Mouse (Mus musculus): ENCODE measurements around the gene Unc13a.

The Unc13a gene

DNA sequence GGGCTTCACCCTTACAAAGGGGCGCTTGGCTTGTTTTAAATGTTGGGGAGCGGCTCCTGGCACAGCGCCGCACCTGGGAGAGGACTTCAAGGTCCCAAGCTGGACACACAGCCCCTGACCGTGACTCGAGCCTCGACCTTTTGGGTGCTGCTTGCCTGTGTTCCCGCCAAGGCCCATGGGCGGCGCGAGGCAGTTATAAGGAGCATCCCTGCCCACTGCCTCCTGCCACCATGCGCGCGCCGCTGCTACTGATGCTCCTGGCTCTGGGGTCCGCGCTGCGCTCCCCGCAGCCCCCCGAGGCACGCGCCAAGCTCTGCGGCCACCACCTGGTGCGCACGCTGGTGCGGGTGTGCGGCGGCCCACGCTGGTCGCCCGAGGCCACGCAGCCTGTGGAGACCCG lies 17.5 kb upstream of the Unc13a start, which contains the start of gene Insl3:
Gene Insl3 (plus strand): TSS at position 187 of the 400 bp plus-strand sequence.
- ATAC-seq (ENCODE audit: insufficient number of reproducible peaks, low FRiP score, low TSS enrichment): no peak

DNA sequence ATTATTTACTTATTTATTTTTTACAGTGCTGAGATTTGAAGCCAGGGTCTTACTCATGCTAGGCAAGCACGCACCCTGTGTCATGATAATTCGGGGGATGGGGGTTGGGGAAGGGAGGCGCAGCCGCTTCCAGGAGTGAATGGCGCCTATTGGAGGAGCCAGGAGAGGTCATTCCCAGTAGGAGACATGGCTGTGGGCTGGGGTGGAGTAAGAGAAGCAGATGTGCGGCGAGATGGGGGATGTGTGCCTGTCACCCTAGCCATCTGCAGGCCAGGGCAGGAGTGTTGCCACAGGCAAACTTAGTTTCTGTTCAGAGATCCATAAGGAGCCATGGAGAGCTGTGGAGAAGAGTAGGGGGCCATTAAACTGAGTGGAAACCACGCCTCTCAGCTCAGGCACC lies 16.1 kb upstream of the Unc13a start:
- ATAC-seq (ENCODE audit: insufficient number of reproducible peaks, low FRiP score, low TSS enrichment): no peak

- no peak for ATAC-seq (ENCODE audit: insufficient number of reproducible peaks, low FRiP score, low TSS enrichment)
Measured at GRCm38 (mm10) chr8:71686143-71686734, 14.7 kb upstream of the Unc13a start.

- ATAC-seq (ENCODE audit: insufficient number of reproducible peaks, low FRiP score, low TSS enrichment): no peak
Measured at GRCm38 (mm10) chr8:71685573-71685972, 14.0 kb upstream of the Unc13a start.

- ATAC-seq (ENCODE audit: insufficient number of reproducible peaks, low FRiP score, low TSS enrichment): no peak
Measured at GRCm38 (mm10) chr8:71684701-71685100, 13.1 kb upstream of the Unc13a start.

DNA sequence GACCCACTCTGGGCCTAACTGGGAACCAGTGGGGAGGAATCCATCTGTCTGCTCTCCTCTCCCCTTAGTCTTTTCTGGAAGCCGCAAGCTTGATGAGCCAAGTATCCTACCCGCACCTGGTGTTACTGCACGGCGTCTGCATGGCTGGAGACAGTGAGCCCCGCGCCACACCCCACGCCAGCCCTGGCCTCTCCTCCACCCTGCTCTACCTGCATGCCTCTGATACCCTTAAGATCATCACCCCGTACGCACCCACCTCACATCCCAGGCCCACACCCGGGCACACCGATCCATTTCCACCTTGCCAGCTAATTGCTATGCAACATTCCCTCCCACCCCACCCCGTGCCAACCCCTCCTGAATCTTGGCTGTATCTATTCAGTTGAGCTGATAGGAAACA lies 11.3 kb upstream of the Unc13a start:
- no peak for ATAC-seq (ENCODE audit: insufficient number of reproducible peaks, low FRiP score, low TSS enrichment)

- no peak for ATAC-seq (ENCODE audit: insufficient number of reproducible peaks, low FRiP score, low TSS enrichment)
Measured at GRCm38 (mm10) chr8:71681369-71681915, 9.9 kb upstream of the Unc13a start.

- no peak for ATAC-seq (ENCODE audit: insufficient number of reproducible peaks, low FRiP score, low TSS enrichment)
Measured at GRCm38 (mm10) chr8:71680471-71680870, 8.9 kb upstream of the Unc13a start.

- ATAC-seq (ENCODE audit: insufficient number of reproducible peaks, low FRiP score, low TSS enrichment): no peak
Measured at GRCm38 (mm10) chr8:71679550-71680168, 8.1 kb upstream of the Unc13a start.

GRCm38 (mm10) chr8:71679116-71679515 lies 7.6 kb upstream of the Unc13a start:
- no peak for ATAC-seq (ENCODE audit: insufficient number of reproducible peaks, low FRiP score, low TSS enrichment)

DNA sequence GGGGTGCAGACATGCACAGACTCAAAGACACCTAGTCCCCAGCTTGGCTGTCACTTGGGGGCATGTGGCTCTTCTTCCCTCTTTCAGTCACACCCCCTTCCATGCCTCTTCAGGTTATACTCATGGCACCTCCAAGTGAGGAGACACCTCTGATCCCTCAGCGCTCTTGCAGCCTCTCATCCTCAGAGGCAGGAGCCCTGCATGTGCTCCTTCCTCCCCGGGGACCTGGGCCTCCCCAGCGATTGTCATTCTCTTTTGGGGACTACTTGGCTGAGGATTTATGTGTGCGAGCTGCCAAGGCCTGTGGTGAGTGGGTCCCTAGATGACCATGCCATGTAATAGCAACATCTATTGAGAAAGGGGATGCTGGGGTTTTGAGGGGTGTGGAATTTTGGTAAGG lies 6.7 kb upstream of the Unc13a start:
- ATAC-seq (ENCODE audit: insufficient number of reproducible peaks, low FRiP score, low TSS enrichment): no peak

GRCm38 (mm10) chr8:71677555-71677954 lies 6.0 kb upstream of the Unc13a start:
- no peak for ATAC-seq (ENCODE audit: insufficient number of reproducible peaks, low FRiP score, low TSS enrichment)

- no peak for ATAC-seq (ENCODE audit: insufficient number of reproducible peaks, low FRiP score, low TSS enrichment)
Measured at GRCm38 (mm10) chr8:71676803-71677202, 5.2 kb upstream of the Unc13a start.

DNA sequence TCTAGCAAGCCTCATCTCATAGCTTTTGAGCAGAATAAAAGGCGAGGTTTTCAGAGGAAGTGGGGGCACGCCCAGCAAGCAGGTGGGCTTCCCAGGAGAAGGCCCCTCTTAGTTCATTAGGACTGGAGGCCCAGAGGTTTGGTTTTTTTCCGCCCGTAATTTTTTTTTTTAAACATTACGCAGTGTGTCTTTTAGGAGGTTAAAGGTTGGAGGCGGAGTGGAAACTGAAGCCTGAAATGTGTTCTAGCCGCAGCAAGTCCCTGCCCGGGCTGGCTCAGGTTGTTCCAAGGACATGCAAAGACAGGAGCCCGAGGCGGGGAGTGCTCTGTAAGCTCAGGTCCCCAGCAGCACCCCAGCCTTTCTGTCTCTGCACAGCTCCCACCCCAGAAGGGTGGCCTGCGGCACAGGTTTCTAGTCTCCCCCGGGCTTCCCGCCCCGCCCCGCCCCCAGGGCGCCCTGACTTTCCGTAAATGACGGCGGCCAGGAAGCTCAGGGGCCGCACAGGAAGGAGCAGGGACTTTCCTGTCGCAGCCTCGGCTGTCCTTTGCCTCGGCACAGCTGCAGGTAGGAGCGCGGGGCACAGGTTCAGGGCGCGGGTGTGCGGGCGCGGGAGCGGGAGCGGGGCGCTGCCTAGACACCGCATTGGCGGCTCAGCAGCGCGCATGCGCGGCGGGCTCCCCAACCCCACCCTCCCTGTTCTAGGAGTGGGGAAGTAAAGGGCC lies 4.6 kb upstream of the Unc13a start, which contains the start of gene Jak3:
Gene Jak3 (plus strand): TSS at position 277 of the 722 bp plus-strand sequence.
- ATAC-seq (ENCODE audit: insufficient number of reproducible peaks, low FRiP score, low TSS enrichment): peak; percentile 27; the same call in 1 of the 2 replicates

DNA sequence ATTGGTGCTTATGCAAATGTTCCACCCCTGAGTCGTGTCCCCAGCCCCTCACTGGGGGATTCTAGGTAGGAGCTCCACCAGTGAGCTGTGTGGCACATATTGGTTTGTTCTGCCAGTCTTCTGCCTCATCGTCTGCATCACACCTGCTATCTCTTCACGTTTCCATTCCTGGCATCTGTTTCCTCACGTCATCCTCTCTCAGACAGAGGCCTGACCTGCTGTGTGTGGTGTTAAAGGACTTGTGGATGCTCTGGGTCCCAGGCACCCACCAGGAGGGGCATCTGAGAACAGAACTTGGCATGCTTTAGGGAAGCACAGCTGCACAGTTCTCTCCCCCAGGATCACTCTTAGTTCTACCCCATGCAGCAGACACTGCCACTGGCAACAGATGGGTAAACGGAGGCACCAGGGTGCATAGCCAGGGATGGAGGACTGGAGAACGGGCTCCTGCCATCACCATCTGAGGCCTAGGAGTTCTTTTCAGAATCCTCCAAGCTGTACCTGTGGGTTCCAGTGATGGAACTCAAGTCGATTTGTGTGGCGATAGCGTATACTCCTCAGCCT lies 4.0 kb upstream of the Unc13a start:
- ATAC-seq (ENCODE audit: insufficient number of reproducible peaks, low FRiP score, low TSS enrichment): no peak

DNA sequence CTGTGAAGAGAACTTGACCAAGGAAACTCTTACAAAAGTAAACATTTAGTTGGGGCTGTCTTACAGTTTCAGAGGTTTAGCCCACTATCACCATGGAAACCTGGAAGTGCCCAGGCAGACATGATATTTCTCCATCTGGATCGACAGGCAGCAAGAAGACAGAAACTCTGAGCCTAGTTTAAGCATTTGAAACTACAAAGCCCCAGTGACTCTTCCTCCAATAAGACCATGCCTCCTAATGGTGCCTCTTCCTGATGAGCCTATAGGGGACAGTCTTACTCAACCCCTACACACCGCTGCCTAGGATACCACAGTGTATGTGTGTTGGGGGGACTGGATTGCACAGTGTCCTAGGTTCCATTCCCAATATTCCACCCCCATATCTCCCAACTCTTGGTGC lies 2.5 kb upstream of the Unc13a start:
- ATAC-seq (ENCODE audit: insufficient number of reproducible peaks, low FRiP score, low TSS enrichment): no peak

DNA sequence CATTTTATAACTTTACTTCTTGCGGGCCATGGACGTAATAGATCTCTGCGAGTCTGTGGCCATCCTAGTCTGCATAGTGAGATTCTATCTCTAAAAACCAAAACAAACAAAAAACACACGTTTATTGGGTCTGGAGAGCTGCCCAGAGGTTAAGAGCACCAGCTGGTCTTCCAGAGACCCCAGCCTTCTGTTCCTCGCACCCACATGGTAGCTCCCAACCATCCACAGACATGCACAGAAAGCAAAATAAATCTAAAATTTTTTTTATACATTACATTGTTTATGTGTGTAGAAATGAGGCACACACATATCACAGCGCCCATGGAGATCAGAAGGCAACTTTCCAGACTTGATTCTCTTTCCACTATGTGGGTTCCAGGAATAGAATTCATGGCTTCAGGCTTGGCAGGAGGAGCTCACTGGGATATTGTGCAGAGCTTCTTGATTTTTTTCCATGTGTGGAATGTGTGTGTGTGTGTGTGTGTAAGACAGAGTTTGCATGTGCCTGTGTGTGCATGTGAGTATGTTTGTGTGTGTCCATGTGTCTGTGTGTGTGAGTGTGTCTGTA lies 695 bp upstream of the Unc13a start:
- no peak for ATAC-seq (ENCODE audit: insufficient number of reproducible peaks, low FRiP score, low TSS enrichment)

GRCm38 (mm10) chr8:71670621-71671548 lies 672 bp downstream of the Unc13a start:
- ATAC-seq (ENCODE audit: insufficient number of reproducible peaks, low FRiP score, low TSS enrichment): peak; percentile 23

- 0 out of 2 replicates have a peak, but pooled peaks have one; percentile 4 for ATAC-seq (ENCODE audit: insufficient number of reproducible peaks, low FRiP score, low TSS enrichment)
Measured at GRCm38 (mm10) chr8:71670198-71670597, 1.4 kb downstream of the Unc13a start.
